Mouse (Mus musculus): ENCODE results near the gene Ovca2.

Ovca2 gene

DNA sequence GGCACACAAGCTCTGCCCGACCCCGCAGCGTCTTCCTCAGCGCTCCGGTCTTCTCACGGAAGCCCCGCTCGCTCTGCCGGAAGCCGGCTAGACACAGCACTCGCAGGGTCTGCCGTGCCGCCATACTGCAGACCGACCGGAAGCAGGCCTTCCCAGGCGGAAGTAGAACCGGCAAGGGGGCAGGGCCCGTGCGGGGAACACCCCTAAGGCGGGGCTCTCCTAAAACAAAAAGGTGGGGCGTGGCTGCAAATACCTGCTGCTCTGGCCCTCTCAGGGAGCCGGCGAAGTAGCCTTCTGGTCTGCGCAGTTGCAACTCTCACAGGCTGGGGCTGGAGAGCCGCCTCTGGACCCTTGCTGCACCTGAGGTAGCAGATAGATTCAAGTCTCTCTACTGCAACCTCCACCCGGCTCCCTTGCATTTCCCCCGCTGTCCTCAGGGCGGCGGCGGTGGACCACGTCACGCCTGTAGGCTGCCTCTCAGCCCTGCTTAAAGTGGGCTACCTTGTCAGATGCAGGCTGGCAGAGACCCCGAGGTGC lies at the start of gene Ovca2:
TSS of gene Ovca2 (minus strand) at position 164 of the 537 bp plus-strand sequence.
- peak; percentile 90 for DNase-seq

DNA sequence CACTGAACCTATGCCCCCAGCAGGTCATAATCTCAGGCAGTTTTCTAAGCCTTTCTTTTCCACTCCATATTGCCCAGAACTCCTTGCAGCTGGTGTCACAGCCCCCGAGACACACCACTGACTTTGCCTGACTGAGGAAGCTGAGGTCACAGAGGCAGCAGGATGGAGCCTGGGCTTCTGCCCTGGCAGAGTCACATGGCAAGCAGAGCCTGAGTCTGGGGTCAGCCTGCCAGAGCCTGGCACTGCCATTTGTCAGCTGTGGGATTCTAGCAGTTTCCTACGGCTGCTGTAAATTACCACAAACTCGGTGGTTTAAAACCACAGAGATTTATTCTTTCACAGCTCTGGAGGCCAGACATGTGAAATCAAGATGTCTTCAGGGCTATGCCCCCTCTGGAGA lies 49.0 kb upstream of the Ovca2 start:
- DNase-seq, result no peak

DNA sequence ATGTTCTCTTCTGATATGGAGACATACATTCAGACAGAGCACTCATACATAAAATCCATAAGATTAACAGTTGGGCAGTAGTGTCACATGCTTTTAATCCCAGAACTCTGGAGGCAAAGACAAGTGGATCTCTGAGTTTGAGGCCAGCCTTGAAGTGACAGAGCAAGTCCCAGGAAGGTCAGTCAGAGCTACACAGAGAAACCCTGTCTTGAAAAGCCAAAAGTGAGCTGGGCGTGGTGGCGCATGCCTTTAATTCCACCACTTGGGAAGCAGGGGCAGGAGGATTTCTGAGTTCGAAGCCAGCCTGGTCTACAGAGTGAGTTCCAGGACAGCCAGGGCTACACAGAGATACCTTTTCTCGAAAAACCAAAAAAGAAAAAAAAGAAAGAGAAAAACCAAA lies 46.2 kb upstream of the Ovca2 start:
- no peak for DNase-seq

DNA sequence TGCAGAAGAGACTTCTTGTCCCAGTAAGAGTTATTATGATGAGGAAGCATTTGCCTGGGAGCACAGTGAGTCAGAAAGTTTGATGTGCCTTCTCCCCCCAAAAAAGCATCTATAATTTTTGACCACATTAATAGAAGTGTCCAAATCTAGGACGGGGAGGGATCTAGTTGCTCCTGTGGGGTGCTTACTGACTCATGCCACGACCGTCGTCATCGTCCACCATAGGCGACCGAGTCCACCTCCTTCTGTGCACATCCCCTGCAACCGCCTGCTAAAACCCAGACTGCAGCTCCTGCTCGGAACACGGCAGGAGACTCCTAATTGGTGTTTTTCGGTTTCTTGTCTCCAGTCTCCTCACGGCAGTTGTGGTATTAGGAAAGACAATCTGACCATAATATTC lies 45.4 kb upstream of the Ovca2 start:
- DNase-seq, result no peak

DNA sequence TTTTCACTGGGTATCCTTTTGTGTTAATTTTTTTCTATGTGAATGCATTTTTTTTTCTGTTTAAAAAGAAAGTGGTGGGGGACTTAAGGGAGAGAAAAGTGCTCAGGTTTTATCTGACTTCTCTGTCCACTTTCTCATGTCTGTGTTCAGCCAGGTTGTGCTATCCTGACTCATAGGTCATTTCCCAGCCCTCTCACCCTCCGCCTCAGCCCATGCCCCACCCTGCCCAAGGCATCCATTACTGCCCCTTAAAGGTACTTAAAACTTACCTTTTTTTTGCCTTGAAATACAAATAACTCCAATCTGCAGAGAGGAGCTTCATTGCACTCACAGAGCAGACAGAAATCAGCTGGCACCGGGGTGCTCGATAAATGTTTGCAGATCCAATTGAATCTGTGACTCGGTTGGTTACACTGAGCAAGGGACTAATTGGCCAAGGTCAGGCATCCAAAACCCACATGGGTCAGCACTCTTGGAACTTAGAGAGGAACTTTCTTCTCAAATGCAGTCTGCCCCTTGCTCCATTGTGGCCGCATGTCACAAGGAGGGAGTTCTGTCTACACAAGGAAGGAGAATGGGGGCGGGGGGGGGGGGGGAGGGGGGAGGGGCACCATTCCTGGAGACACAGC lies 42.0 kb upstream of the Ovca2 start:
- no peak for DNase-seq

- peak; percentile 70 for DNase-seq
Measured at GRCm38 (mm10) chr11:75220115-75220514, 41.5 kb upstream of the Ovca2 start.

DNA sequence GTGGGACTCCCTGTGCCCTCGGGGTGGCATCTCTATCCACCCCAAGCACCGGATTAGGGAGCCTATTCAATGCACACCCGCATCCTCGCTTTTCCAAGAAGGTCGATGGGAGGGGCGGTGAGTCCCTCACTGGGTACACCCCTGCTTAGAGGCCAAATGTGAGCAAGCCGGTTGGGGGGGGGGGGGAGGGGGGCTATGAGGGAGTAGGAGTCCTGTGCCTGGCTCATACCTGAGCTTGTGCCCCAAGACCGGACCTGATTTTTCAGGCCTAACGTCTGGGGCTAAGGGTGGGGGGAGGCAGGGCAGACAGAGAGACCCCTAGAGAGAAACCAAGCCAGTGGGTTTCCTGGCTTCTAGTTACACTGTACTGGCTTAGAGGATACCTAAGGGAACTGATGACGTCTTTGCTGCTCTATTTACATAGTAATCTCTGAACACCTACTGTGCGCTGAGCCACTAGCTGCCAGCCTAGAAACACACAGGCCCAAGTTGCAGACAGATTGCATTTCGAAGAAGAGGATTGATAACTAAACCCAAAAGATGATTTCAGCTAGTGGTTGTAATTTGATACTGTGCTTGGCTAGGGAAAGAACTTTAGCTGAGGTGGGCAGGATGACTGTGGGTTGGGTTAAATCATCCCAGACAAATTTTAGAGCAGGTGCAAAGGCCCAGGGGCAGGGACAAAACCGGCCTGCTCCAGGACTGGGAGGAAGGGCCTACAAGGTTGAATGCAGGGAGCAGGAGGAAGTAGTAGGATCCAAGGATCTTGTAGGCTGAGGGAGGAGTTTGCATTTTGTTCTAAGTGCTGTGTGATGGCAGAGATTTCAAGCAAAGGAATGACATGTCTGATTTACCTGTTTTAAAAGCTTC lies 35.7 kb upstream of the Ovca2 start:
- DNase-seq, result no peak

DNA sequence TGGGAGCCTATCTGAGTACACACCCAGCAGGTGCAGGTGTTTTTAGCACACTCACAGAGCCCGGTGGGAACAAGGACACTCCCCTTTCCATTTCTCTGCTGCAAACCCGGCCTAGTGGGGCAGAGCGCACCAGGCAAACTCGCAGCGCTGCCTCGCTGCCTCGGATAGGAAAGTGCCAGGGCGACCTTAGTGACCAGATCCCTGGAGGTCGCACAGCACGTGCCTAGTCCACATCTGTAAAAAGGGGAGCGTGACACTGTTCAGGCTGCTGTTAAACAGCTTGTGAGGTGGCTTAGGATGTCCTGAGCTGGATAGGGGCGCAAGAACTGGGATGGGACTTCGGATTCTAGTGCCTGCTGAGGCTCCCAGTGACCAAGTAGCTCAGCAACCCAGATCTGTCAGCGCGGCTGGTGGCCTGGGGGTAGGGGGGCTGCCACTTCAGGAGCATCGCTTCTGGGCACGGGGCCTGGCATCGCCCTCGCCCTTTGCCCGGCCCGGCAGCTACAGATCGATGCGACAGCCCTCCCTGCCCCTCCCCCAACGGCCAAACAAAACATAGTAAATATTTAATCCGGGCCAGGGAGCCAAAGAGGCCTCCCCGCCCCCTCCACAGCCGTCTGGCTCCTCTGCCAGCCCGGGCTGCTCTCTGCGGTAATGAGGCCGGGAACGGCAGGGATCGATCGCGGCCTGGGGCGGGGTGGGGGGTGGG lies 34.9 kb upstream of the Ovca2 start:
- peak; percentile 41 for DNase-seq

DNA sequence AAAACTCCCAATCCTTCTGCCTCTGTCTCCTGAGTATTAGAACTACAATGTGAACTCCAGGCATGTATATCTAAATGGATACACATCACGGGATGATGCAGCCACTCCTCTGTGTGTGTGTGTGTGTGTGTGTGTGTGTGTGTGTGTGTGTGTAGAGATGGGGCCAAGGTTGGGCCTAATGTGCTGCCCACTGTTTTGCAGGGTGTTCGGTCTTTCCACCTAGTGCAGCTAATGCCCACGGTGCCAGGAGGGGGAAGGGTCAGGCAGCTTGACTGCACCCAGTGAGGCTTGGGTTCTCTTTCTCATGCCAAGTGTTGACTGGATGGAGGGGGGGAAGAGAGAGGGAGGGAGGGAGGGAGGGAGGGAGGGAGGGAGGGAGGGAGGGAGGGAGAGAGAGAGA lies 34.2 kb upstream of the Ovca2 start:
- no peak for DNase-seq

DNA sequence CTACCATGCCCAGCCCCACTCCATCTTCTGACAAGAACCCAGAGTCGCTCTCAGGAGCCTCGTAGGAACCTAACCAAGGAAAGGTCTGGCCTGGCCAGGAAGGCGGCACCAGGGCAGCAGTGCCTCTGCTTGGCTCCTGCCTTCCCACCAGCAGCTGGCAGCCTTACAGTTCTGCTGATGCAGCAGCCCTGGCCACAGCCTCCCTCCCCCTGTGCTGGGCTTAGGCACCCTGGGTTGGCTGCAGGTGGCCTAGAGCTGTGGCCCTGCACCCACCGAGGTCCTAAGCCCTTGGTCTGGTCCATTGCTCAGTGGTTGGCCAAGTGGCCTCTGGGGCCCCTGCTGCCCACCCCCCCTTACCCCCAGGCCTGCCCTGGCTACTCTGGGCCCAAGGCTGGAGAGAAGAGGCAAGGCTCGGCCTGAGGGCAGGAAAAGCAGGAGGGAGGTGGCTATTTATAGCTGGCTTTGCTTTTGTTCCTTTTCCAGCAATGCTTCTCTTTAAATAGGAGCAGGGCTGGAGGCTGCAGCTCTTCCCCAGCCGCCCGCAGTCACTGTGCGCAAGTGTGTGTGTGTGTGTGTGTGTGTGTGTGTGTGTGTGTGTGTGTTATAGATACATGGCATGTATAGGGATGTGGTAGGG lies 33.5 kb upstream of the Ovca2 start:
- peak; percentile 57 for DNase-seq

DNA sequence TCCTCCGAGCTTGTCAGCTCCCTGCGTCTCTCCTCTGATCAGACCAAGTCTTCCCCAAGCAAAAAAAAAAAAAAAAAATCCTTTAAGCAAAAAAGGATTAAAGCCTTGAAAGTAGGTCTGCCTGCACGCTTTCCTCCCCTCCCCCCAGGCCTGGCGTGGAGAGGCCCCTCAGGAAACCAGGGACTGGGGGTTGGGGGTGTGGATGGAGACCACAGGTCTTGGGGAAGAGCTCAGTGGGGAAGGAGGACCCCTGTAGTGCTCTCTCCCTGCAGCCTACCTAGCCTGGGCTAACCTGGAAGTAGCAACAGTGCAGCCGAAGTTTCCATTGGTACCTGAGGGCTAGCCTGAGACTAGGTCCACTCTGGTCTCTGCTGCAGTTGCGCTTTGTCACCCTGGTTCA lies 32.1 kb upstream of the Ovca2 start:
- no peak for DNase-seq

- DNase-seq, result no peak
Measured at GRCm38 (mm10) chr11:75210093-75210492, 31.5 kb upstream of the Ovca2 start.

DNA sequence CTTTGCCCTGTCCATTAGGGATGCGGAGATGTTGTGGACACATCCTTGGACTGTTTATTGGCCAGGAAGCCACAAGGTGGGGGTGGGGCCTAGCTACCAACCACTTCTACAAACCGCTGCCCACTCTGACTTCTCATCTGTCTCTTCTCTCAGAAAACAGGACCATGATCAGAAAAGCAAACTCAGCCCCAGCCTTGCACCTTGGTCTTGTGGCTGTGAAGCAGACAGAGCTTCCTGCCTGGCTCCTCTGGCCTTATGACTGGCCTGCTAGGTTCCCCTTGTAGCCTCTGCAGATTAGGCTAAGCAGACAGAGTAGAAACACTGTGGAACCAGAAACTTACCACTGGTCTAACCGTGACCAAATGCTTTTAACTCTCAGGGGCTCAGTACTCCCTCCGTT lies 30.7 kb upstream of the Ovca2 start:
- no peak for DNase-seq

GRCm38 (mm10) chr11:75206347-75206746 lies 27.7 kb upstream of the Ovca2 start:
- no peak for DNase-seq

DNA sequence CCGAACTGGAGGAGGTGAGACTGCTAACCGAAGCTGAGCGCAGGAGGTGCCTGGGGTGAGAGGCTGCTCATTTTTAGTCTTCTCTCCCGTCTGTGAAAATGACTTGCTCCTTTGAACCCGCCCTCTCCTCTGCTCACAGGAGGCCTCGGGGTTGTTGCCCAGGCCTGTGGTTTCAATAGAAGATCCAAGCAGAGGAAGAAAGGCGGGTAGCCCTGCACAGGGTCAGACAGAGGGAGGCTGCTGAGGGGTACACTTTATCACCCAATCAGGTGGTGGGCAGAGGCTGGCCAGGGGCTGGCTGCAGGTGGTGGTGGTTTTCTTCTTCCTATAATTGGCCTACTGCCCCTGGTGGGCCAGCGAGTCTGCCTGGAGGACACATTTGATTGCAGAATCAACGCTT lies 25.8 kb upstream of the Ovca2 start:
- DNase-seq, result no peak

GRCm38 (mm10) chr11:75203926-75204325 lies 25.3 kb upstream of the Ovca2 start:
- no peak for DNase-seq

DNA sequence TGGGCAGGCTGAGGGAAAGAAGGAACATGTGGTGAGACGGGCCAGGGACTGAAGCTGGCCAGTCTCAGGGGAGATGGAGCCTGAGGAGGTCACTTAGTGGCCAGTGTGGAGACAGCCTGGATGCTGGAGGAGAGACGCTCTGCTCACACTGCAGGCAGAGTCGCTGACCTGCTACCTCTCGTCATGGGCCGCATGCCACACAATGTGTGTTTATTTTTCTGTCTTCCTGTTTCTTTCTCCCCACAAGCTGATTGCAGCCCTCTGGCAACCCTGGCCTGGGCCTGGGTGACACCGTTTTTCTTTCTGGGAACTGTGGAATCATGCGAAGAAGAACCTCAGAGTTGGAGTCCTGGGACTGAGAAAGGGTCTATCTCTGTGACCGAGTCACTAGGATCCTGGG lies 23.1 kb upstream of the Ovca2 start:
- no peak for DNase-seq

- peak; percentile 63 for DNase-seq
Measured at GRCm38 (mm10) chr11:75200935-75201334, 22.3 kb upstream of the Ovca2 start.

DNA sequence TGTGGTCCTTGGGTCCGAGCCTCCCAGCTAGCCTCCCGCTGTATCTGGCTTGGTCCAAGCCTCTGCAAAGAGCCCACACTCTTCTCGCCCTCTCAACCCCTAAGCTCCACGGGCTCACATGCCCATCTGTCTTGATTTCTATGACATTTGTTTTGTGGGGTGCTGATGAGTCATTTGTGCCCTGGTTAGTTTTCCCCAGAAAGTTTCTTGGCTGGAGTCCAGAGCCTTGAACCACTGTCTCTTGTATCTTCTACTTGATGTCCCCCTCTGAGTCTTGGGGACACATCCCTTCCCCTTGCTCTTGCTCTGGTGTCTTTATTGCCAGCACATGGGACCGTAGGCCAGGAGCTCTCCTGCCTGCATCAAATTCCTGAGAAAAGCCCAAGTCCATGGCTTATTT lies 21.3 kb upstream of the Ovca2 start:
- DNase-seq, result no peak

- no peak for DNase-seq
Measured at GRCm38 (mm10) chr11:75198792-75199191, 20.2 kb upstream of the Ovca2 start.

DNA sequence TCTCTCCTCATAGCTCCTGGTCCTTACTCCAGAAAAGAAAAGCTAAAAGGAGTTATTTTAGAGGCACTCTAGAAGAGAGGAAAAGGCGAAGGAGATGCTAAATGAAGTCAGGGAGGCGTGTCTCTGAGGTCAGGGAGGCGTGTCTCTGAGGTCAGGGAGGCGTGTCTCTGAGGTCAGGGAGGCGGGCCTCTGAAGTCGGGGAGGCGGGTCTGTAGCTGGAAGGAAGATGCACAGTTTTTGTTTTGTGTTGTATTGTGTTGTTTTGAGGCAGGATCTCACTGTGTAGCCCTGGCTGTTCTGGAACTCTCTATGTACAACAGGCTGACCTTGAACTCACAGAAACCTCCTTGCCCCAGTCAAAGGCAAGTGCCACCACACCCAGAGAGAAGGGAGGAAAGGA lies 19.3 kb upstream of the Ovca2 start:
- DNase-seq, result no peak

DNA sequence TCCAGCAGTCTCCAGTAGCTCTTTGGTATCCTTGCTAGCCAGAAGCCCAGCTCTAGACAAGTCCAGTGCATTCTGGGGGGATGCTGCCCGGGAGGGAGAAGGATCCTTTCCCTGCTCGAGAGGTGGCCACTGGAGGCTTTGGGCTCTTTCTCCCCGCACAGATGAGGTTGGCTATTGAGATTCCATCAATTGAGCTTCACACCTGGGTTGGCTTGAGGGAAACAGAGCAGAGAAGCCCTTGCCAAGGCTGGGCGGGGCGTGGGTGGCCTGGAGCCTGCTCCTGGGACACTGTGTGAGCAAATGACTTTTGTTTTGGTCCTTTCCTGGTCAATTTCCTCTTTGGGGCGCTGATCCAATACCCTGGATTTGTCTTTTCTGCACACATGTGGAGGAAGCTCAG lies 17.5 kb upstream of the Ovca2 start:
- DNase-seq, result no peak

- peak; percentile 63 for DNase-seq
Measured at GRCm38 (mm10) chr11:75194850-75195461, 16.3 kb upstream of the Ovca2 start.

Measured in right cerebral cortex, postnatal 14 days (tissue).